Mouse (Mus musculus): ENCODE results near the gene Bbx. TPM values are rescaled to one million over a fixed set of nuclear protein-coding genes. Genes with fewer than 3 reads are reported as not detected.

Gene Bbx
- polyA plus RNA-seq, 1 experiment = 10.4 TPM

- peaks cover 2% of the 10 kb centered on the region; the same call in 1 of the 2 replicates for H3K4me1 ChIP-seq (ENCODE audit: control insufficient read depth, insufficient read depth, low read length)
- H3K4me3 ChIP-seq (ENCODE audit: insufficient read depth, low read length) = no peak overlapping the region
- no peak overlapping the region for H3K27ac ChIP-seq (ENCODE audit: insufficient read depth, low read length)
- no peak for TF ChIP-seq POLR2A (IDR thresholded peaks at IDR 0.05; ENCODE audit: extremely low read depth, insufficient read depth, low read length)
- no peak for TF ChIP-seq CTCF (IDR thresholded peaks at IDR 0.05; ENCODE audit: extremely low read depth, insufficient read depth, low read length)
Measured at GRCm38 (mm10) chr16:50254522-50255159, 177.5 kb downstream of the Bbx start.

GRCm38 (mm10) chr16:50251417-50251975, 180.7 kb downstream of the Bbx start:
- H3K4me3 ChIP-seq (ENCODE audit: insufficient read depth, low read length) = no peak overlapping the region
- TF ChIP-seq CTCF (IDR thresholded peaks at IDR 0.05; ENCODE audit: extremely low read depth, insufficient read depth, low read length) (no peak), POLR2A (IDR thresholded peaks at IDR 0.05; ENCODE audit: extremely low read depth, insufficient read depth, low read length) (no peak)
- H3K4me1 ChIP-seq (ENCODE audit: control insufficient read depth, insufficient read depth, low read length) = peaks cover 2% of the 10 kb centered on the region; the same call in 1 of the 2 replicates
- H3K27ac ChIP-seq (ENCODE audit: insufficient read depth, low read length) = no peak overlapping the region

GRCm38 (mm10) chr16:50250469-50250868, 181.7 kb downstream of the Bbx start:
- Histone ChIP-seq H3K4me3 (ENCODE audit: insufficient read depth, low read length) (no peak overlapping the region), H3K4me1 (ENCODE audit: control insufficient read depth, insufficient read depth, low read length) (peaks cover 2% of the 10 kb centered on the region; the same call in 1 of the 2 replicates), H3K27ac (ENCODE audit: insufficient read depth, low read length) (no peak overlapping the region)
- no peak for TF ChIP-seq CTCF (IDR thresholded peaks at IDR 0.05; ENCODE audit: extremely low read depth, insufficient read depth, low read length)
- TF ChIP-seq POLR2A (IDR thresholded peaks at IDR 0.05; ENCODE audit: extremely low read depth, insufficient read depth, low read length) = no peak

- no peak for TF ChIP-seq POLR2A (IDR thresholded peaks at IDR 0.05; ENCODE audit: extremely low read depth, insufficient read depth, low read length)
- no peak overlapping the region for H3K4me3 ChIP-seq (ENCODE audit: insufficient read depth, low read length)
- H3K27ac ChIP-seq (ENCODE audit: insufficient read depth, low read length) = no peak overlapping the region
- no peaks in the 10 kb centered on the region for H3K4me1 ChIP-seq (ENCODE audit: control insufficient read depth, insufficient read depth, low read length)
Measured at GRCm38 (mm10) chr16:50249036-50249435, 183.2 kb downstream of the Bbx start.

GRCm38 (mm10) chr16:50242444-50242843, 189.7 kb downstream of the Bbx start:
- TF ChIP-seq CTCF (IDR thresholded peaks at IDR 0.05; ENCODE audit: extremely low read depth, insufficient read depth, low read length) = peak; percentile 18; the same call in 1 of the 2 replicates
- TF ChIP-seq POLR2A (IDR thresholded peaks at IDR 0.05; ENCODE audit: extremely low read depth, insufficient read depth, low read length) = no peak
- Histone ChIP-seq H3K4me1 (ENCODE audit: control insufficient read depth, insufficient read depth, low read length) (no peaks in the 10 kb centered on the region), H3K4me3 (ENCODE audit: insufficient read depth, low read length) (no peak overlapping the region), H3K27ac (ENCODE audit: insufficient read depth, low read length) (no peak overlapping the region)

GRCm38 (mm10) chr16:50241604-50242003, 190.6 kb downstream of the Bbx start:
- no peak overlapping the region for H3K4me3 ChIP-seq (ENCODE audit: insufficient read depth, low read length)
- H3K4me1 ChIP-seq (ENCODE audit: control insufficient read depth, insufficient read depth, low read length) = no peaks in the 10 kb centered on the region
- no peak overlapping the region for H3K27ac ChIP-seq (ENCODE audit: insufficient read depth, low read length)
- TF ChIP-seq POLR2A (IDR thresholded peaks at IDR 0.05; ENCODE audit: extremely low read depth, insufficient read depth, low read length) = no peak
- no peak for TF ChIP-seq CTCF (IDR thresholded peaks at IDR 0.05; ENCODE audit: extremely low read depth, insufficient read depth, low read length)

- H3K27ac ChIP-seq (ENCODE audit: insufficient read depth, low read length) = no peak overlapping the region
- no peaks in the 10 kb centered on the region for H3K4me1 ChIP-seq (ENCODE audit: control insufficient read depth, insufficient read depth, low read length)
- no peak overlapping the region for H3K4me3 ChIP-seq (ENCODE audit: insufficient read depth, low read length)
- no peak for TF ChIP-seq CTCF (IDR thresholded peaks at IDR 0.05; ENCODE audit: extremely low read depth, insufficient read depth, low read length)
- no peak for TF ChIP-seq POLR2A (IDR thresholded peaks at IDR 0.05; ENCODE audit: extremely low read depth, insufficient read depth, low read length)
Measured at GRCm38 (mm10) chr16:50235231-50235630, 197.0 kb downstream of the Bbx start.

GRCm38 (mm10) chr16:50230624-50231023, 201.6 kb downstream of the Bbx start:
- Histone ChIP-seq H3K4me3 (ENCODE audit: insufficient read depth, low read length) (no peak overlapping the region), H3K4me1 (ENCODE audit: control insufficient read depth, insufficient read depth, low read length) (peaks cover 2% of the 10 kb centered on the region; the same call in 1 of the 2 replicates), H3K27ac (ENCODE audit: insufficient read depth, low read length) (no peak overlapping the region)
- TF ChIP-seq POLR2A (IDR thresholded peaks at IDR 0.05; ENCODE audit: extremely low read depth, insufficient read depth, low read length) = no peak
- TF ChIP-seq CTCF (IDR thresholded peaks at IDR 0.05; ENCODE audit: extremely low read depth, insufficient read depth, low read length) = no peak

GRCm38 (mm10) chr16:50228833-50229232, 203.4 kb downstream of the Bbx start:
- TF ChIP-seq CTCF (IDR thresholded peaks at IDR 0.05; ENCODE audit: extremely low read depth, insufficient read depth, low read length) = no peak
- TF ChIP-seq POLR2A (IDR thresholded peaks at IDR 0.05; ENCODE audit: extremely low read depth, insufficient read depth, low read length) = no peak
- Histone ChIP-seq H3K4me3 (ENCODE audit: insufficient read depth, low read length) (no peak overlapping the region), H3K4me1 (ENCODE audit: control insufficient read depth, insufficient read depth, low read length) (peaks cover 2% of the 10 kb centered on the region; the same call in 1 of the 2 replicates), H3K27ac (ENCODE audit: insufficient read depth, low read length) (no peak overlapping the region)

- no peak overlapping the region for H3K4me3 ChIP-seq (ENCODE audit: insufficient read depth, low read length)
- no peak for TF ChIP-seq POLR2A (IDR thresholded peaks at IDR 0.05; ENCODE audit: extremely low read depth, insufficient read depth, low read length)
- H3K4me1 ChIP-seq (ENCODE audit: control insufficient read depth, insufficient read depth, low read length) = peaks cover 3% of the 10 kb centered on the region; the same call in 1 of the 2 replicates
- no peak overlapping the region for H3K27ac ChIP-seq (ENCODE audit: insufficient read depth, low read length)
Measured at GRCm38 (mm10) chr16:50226274-50226673, 205.9 kb downstream of the Bbx start.
